ENCODE assay signal across 8 mouse cellular contexts in genomic region chr6:13835720-13836665, GRCm38 (mm10). TPM values are rescaled to one million over a fixed set of nuclear protein-coding genes. Genes with fewer than 3 reads are reported as not detected.
A peak's percentile ranks its signal among the peaks of the same experiment; 100 is the strongest.
DNase-seq lines count a peak whose midpoint lies in the region; ATAC-seq lines count a peak whose summit lies in the region.

No protein-coding gene starts in this region.

- H3K9ac ChIP-seq in hindbrain, embryonic 16.5 days (ENCODE audit: low read depth, low read length): peak overlapping the region; percentile 96
- H3K9ac ChIP-seq in midbrain, embryonic 14.5 days (replicated peaks; ENCODE audit: low read length): peak overlapping the region; percentile 100
- no peak overlapping the region for H3K9ac ChIP-seq in kidney, embryonic 16.5 days (replicated peaks; ENCODE audit: low read length)

- no peak overlapping the region for H3K27ac ChIP-seq in embryonic facial prominence, embryonic 10.5 days (replicated peaks)
- H3K27ac ChIP-seq in hindbrain, embryonic 16.5 days (ENCODE audit: low read depth, low read length): peak overlapping the region; percentile 99
- H3K27ac ChIP-seq in midbrain, embryonic 14.5 days (replicated peaks; ENCODE audit: low read depth, low read length): peak overlapping the region; percentile 100
- no peak overlapping the region for H3K27ac ChIP-seq in kidney, embryonic 16.5 days (ENCODE audit: low read length)

- peaks cover 23% of the 10 kb centered on the region for H3K27me3 ChIP-seq in embryonic facial prominence, embryonic 10.5 days (replicated peaks; ENCODE audit: low read depth, poor library complexity, severe bottlenecking)
- H3K27me3 ChIP-seq in hindbrain, embryonic 16.5 days (replicated peaks; ENCODE audit: control insufficient read depth, insufficient read depth, low read length): no peaks in the 10 kb centered on the region
- H3K27me3 ChIP-seq in midbrain, embryonic 14.5 days (ENCODE audit: control insufficient read depth, insufficient read depth, low read length): no peaks in the 10 kb centered on the region
- peaks cover 15% of the 10 kb centered on the region for H3K27me3 ChIP-seq in kidney, embryonic 16.5 days (ENCODE audit: insufficient read depth, low read length)

- 64% methylated on average over 17 of the region's 17 CpGs for WGBS in embryonic facial prominence, embryonic 10.5 days
- 35% methylated on average over 17 of the region's 17 CpGs for WGBS in hindbrain, embryonic 16.5 days
- WGBS in midbrain, embryonic 14.5 days: 34% methylated on average over 17 of the region's 17 CpGs
- 58% methylated on average over 17 of the region's 17 CpGs for WGBS in kidney, embryonic 16.5 days

- peak; percentile 11 for DNase-seq in embryonic facial prominence, embryonic 10.5 days (ENCODE audit: low spot score)
- peak; percentile 80 for DNase-seq in midbrain, embryonic 14.5 days
- no peak for DNase-seq in heart, postnatal 14 days
- DNase-seq in urinary bladder, postnatal 25 days (ENCODE audit: low spot score): no peak

- peaks cover 7% of the 10 kb centered on the region; the same call in 1 of the 2 replicates for H3K4me1 ChIP-seq in embryonic facial prominence, embryonic 10.5 days
- H3K4me1 ChIP-seq in hindbrain, embryonic 16.5 days (ENCODE audit: control insufficient read depth, insufficient read depth, low read depth, low read length): peaks cover 9% of the 10 kb centered on the region
- peaks cover 29% of the 10 kb centered on the region for H3K4me1 ChIP-seq in midbrain, embryonic 14.5 days (ENCODE audit: control insufficient read depth, insufficient read depth, low read length)
- H3K4me1 ChIP-seq in kidney, embryonic 16.5 days (ENCODE audit: insufficient read depth, low read length): no peaks in the 10 kb centered on the region

- ATAC-seq in cerebellum, adult (ENCODE audit: insufficient number of reproducible peaks, low FRiP score, low TSS enrichment): peak; percentile 59
- ATAC-seq in hindbrain, embryonic 16.5 days: peak; percentile 50
- peak; percentile 35 for ATAC-seq in midbrain, embryonic 14.5 days (ENCODE audit: low FRiP score, low TSS enrichment)
- no peak for ATAC-seq in megakaryocyte-erythroid progenitor cell, adult 5-6 weeks (replicated peaks; ENCODE audit: low FRiP score, low TSS enrichment, poor library complexity, severe bottlenecking)
- no peak for ATAC-seq in kidney, embryonic 16.5 days (ENCODE audit: low FRiP score, low TSS enrichment)

- intact Hi-C loops in heart, postnatal 14 days (cut with DNase I): no loop called here

- no peaks in the 10 kb centered on the region for H3K36me3 ChIP-seq in embryonic facial prominence, embryonic 10.5 days (replicated peaks)
- H3K36me3 ChIP-seq in hindbrain, embryonic 16.5 days (ENCODE audit: control insufficient read depth, insufficient read depth, low read length): no peaks in the 10 kb centered on the region
- no peaks in the 10 kb centered on the region for H3K36me3 ChIP-seq in midbrain, embryonic 14.5 days (ENCODE audit: control insufficient read depth, insufficient read depth, low read length)
- H3K36me3 ChIP-seq in kidney, embryonic 16.5 days (ENCODE audit: insufficient read depth, low read length): no peaks in the 10 kb centered on the region

- peak overlapping the region; percentile 84 for H3K4me2 ChIP-seq in hindbrain, embryonic 16.5 days (ENCODE audit: low read length)
- H3K4me2 ChIP-seq in midbrain, embryonic 14.5 days (ENCODE audit: low read length): peak overlapping the region; percentile 81
- no peak overlapping the region for H3K4me2 ChIP-seq in kidney, embryonic 16.5 days (replicated peaks; ENCODE audit: low read depth, low read length)

- no peak overlapping the region for H3K4me3 ChIP-seq in embryonic facial prominence, embryonic 10.5 days
- H3K4me3 ChIP-seq in hindbrain, embryonic 16.5 days (ENCODE audit: low read length): peak overlapping the region; percentile 69
- peak overlapping the region; percentile 71 for H3K4me3 ChIP-seq in midbrain, embryonic 14.5 days (replicated peaks; ENCODE audit: low read depth, low read length)
- H3K4me3 ChIP-seq in kidney, embryonic 16.5 days (ENCODE audit: low read length): no peak overlapping the region

- H3K9me3 ChIP-seq in embryonic facial prominence, embryonic 10.5 days: no peaks in the 10 kb centered on the region
- H3K9me3 ChIP-seq in hindbrain, embryonic 16.5 days (ENCODE audit: control insufficient read depth, low read length): no peaks in the 10 kb centered on the region
- H3K9me3 ChIP-seq in midbrain, embryonic 14.5 days (ENCODE audit: control insufficient read depth, low read length): no peaks in the 10 kb centered on the region
- H3K9me3 ChIP-seq in kidney, embryonic 16.5 days (ENCODE audit: low read length): no peaks in the 10 kb centered on the region

RNA-seq across cellular contexts. Expression of gene Gpr85, which starts 3.7 kb away (rescaled TPM):
- 4.0 and 4.4 TPM in 2 replicates for polyA plus RNA-seq in embryonic facial prominence, embryonic 10.5 days (2016; fragmentation: Nextera tagmentation; extraction: Ambion mirVana)
- 95.1 and 99.5 TPM in 2 replicates for polyA plus RNA-seq in hindbrain, embryonic 16.5 days (2015; fragmentation: Nextera tagmentation; extraction: Ambion mirVana)
- polyA plus RNA-seq in midbrain, embryonic 14.5 days (2014; fragmentation: Nextera tagmentation; extraction: Ambion mirVana): 107 and 117 TPM in 2 replicates
- under 1 TPM; 0.17 to 0.27 TPM for total RNA-seq in heart, postnatal 14 days (2021)
- not detected in 2 replicates for total RNA-seq in megakaryocyte-erythroid progenitor cell, adult 5-6 weeks (2014; fragmentation: Nextera tagmentation)
- not detected in 2 replicates for total RNA-seq in megakaryocyte-erythroid progenitor cell, adult 5-6 weeks (2017)
- polyA plus RNA-seq in kidney, embryonic 16.5 days (2015; fragmentation: Nextera tagmentation; extraction: Ambion mirVana): 1.3 and 1.7 TPM in 2 replicates

RNA-seq across cellular contexts. Expression of gene 2610001J05Rik, which starts 35.3 kb away (rescaled TPM):
- 86.5 and 90.9 TPM in 2 replicates for polyA plus RNA-seq in embryonic facial prominence, embryonic 10.5 days (2016; fragmentation: Nextera tagmentation; extraction: Ambion mirVana)
- polyA plus RNA-seq in hindbrain, embryonic 16.5 days (2015; fragmentation: Nextera tagmentation; extraction: Ambion mirVana): 103 and 107 TPM in 2 replicates
- polyA plus RNA-seq in midbrain, embryonic 14.5 days (2014; fragmentation: Nextera tagmentation; extraction: Ambion mirVana): 61.9 and 80.6 TPM in 2 replicates
- total RNA-seq in heart, postnatal 14 days (2021): 10 to 100 TPM; 39.1 to 41.9 TPM
- 14.9 and 24.1 TPM in 2 replicates for total RNA-seq in megakaryocyte-erythroid progenitor cell, adult 5-6 weeks (2014; fragmentation: Nextera tagmentation)
- total RNA-seq in megakaryocyte-erythroid progenitor cell, adult 5-6 weeks (2017): 34.6 and 87.5 TPM in 2 replicates
- polyA plus RNA-seq in kidney, embryonic 16.5 days (2015; fragmentation: Nextera tagmentation; extraction: Ambion mirVana): 98.8 and 101 TPM in 2 replicates

Comparison
In these comparisons a context has a peak if more than half of its experiments do, and no peak if none do; other contexts are left out.
1. ATAC-seq: peak in cerebellum, adult (single experiment), hindbrain, embryonic 16.5 days (single experiment) and midbrain, embryonic 14.5 days (single experiment); none in megakaryocyte-erythroid progenitor cell, adult 5-6 weeks (single experiment) and kidney, embryonic 16.5 days (single experiment).
2. DNase-seq: peak in embryonic facial prominence, embryonic 10.5 days (single experiment) and midbrain, embryonic 14.5 days (single experiment); none in heart, postnatal 14 days (0 of 2) and urinary bladder, postnatal 25 days (single experiment).
3. H3K27ac ChIP-seq: peak in hindbrain, embryonic 16.5 days (single experiment) and midbrain, embryonic 14.5 days (single experiment); none in embryonic facial prominence, embryonic 10.5 days (single experiment) and kidney, embryonic 16.5 days (single experiment).
4. H3K4me3 ChIP-seq: peak in hindbrain, embryonic 16.5 days (single experiment) and midbrain, embryonic 14.5 days (single experiment); none in embryonic facial prominence, embryonic 10.5 days (single experiment) and kidney, embryonic 16.5 days (single experiment).
5. RNA of gene Gpr85, which starts 3.7 kb away (polyA plus RNA-seq): 107 to 117 TPM in midbrain, embryonic 14.5 days and 95.1 to 99.5 TPM in hindbrain, embryonic 16.5 days; 4.0 to 4.4 TPM in embryonic facial prominence, embryonic 10.5 days and 1.3 to 1.7 TPM in kidney, embryonic 16.5 days; every median in the first group is over 10 times any median in the second.